Mouse (Mus musculus) layer of hippocampus, adult 2 months (tissue): ENCODE data around the gene Il22ra1. TPM values are rescaled to one million over a fixed set of nuclear protein-coding genes. Genes with fewer than 3 reads are reported as not detected.
A peak's percentile ranks its signal among the peaks of the same experiment; 100 is the strongest.

Experiments used
- DNase-seq, 2 experiments: peaks; one replicate each; pipeline ENCODE4 v3.0.0; 2022; ENCODE audit warnings: low spot score in 2 of 2
- H3K27ac ChIP-seq: fragments of 200-600 bp; 2 replicates; pipeline ENCODE4 v1.8.1; 2022
- H3K4me3 ChIP-seq: fragments of 200-600 bp; 2 replicates; pipeline ENCODE4 v1.8.1; 2022; ENCODE audit warnings: mild to moderate bottlenecking
- CTCF ChIP-seq: fragments of 200-600 bp; conservative IDR thresholded peaks from 2 replicates; pipeline ENCODE4 v1.8.1; 2022; ENCODE audit warnings: antibody characterized with exemption, mild to moderate bottlenecking, moderate library complexity
- total RNA-seq, 2 experiments: library from RNA; stranded (reverse); gene quantifications; 2 replicates each; pipeline ENCODE4 v1.2.3; 2021

Gene Il22ra1
- total RNA-seq, 2 experiments from 2014 or later: 0.12 to 0.13 TPM

DNA sequence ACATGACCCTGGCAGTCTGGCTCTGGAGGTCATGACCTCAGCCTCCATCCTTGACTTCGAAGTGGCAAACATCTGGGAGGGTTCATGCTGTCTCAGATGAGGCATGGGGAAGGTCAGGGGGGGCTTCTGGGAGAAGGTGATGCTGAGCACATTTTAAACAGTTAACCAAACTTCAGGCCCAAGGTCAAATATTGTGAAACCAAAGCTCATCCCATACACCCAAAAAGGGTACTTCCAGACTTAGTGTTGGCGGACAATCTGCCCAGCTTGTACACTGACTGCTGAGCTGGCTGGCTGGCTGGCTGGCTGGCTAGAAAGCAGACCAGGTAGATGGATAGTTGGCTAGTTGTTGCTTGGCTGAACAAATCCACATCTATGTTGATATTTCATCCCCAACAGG lies 61.2 kb downstream of the Il22ra1 start:
- TF ChIP-seq CTCF: no peak
- H3K4me3 ChIP-seq: no peak overlapping the region
- DNase-seq: no peak
- no peak overlapping the region for H3K27ac ChIP-seq

DNA sequence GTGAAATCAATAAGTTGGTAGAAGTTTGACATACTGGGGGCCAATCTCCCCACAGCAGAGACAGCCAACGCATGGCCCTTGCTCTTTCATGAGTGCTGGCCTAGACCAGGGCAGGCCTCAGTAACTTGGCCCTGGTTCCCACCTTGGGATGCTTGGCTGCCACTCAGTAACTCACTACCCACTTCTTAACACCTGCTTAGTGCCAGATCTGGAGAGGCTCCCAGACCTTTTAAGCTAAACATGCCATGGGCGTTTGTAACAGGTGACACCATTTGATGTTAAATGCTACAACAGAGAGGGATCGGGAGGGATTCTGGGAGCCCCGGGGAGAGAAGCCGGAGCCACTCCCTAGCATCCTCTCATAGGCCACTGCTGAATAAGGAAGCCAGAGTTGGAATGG lies 64.8 kb downstream of the Il22ra1 start:
- no peak overlapping the region for H3K4me3 ChIP-seq
- no peak for DNase-seq
- TF ChIP-seq CTCF: no peak
- H3K27ac ChIP-seq: no peak overlapping the region

DNA sequence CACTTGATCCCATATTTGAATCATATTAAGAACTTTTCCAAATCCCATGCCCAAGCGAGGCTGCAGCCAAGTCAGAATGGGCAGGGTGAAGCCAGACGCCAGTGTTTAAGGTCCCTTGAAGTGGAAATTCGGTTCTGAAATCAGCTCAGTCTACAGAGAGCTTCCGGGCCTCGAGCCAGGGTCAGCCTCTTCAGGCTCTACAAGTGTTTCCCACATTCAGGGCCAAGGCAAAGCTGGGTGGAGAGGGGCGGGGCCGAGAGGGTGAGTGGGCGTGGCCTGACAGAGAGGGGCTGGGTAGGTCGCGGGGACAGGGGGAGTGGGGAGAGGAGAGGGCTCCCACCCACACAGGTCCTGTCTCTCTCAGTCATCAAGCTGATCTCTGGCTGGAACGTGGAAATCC lies 70.0 kb downstream of the Il22ra1 start:
- Histone ChIP-seq H3K27ac (no peak overlapping the region), H3K4me3 (no peak overlapping the region)
- no peak for TF ChIP-seq CTCF
- no peak for DNase-seq

DNA sequence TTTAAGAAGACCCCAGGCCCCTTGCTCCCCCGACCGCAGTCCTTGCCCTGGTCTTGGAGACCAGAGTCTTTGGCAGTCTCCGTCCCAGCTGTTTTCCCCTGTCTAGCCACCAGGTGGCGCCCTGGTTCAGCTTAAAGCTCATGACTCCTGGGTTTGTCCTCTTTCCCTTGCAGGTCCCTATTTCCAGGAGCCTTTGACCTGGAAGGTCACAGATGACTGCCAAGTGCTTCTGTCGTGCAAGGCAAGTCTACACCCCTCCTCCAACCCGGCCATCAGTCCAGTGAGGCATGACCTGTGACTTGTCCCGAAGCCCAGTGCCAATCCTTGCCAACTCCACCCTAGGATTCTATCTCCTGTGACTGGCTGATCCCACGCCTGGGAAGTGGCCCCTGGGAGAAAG lies 73.6 kb downstream of the Il22ra1 start:
- H3K4me3 ChIP-seq: no peak overlapping the region
- TF ChIP-seq CTCF: peak; percentile 97
- no peak overlapping the region for H3K27ac ChIP-seq
- DNase-seq: peak; percentile 76 to 90

Other genes with a start within 250 kb of the Il22ra1 start
- 1 to 10 TPM; 1.4 to 2.2 TPM for gene Stpg1, start 233.4 kb upstream of the Il22ra1 start, total RNA-seq
- 10 to 100 TPM; 81.8 to 85.3 TPM for gene Nipal3, start 233.1 kb upstream of the Il22ra1 start, total RNA-seq
- under 1 TPM; 0.56 to 0.97 TPM for gene Grhl3, start 154.5 kb upstream of the Il22ra1 start, total RNA-seq
- gene Ifnlr1, start 41.9 kb upstream of the Il22ra1 start, total RNA-seq: under 1 TPM; 0.10 to 0.27 TPM
- under 1 TPM; 0.56 to 0.76 TPM for gene Myom3, start 31.5 kb downstream of the Il22ra1 start, total RNA-seq
- gene Srsf10, start 127.6 kb downstream of the Il22ra1 start, total RNA-seq: 10 to 100 TPM; 82.6 to 94.2 TPM
- 10 to 100 TPM; 52.7 to 54.8 TPM for gene Pnrc2, start 145.7 kb downstream of the Il22ra1 start, total RNA-seq
- gene Cnr2, start 167.2 kb downstream of the Il22ra1 start, total RNA-seq: under 1 TPM in 1 of 2 experiments, not detected in 1; 0.12 TPM
- gene Fuca1, start 192.6 kb downstream of the Il22ra1 start, total RNA-seq: 10 to 100 TPM; 39.4 to 39.7 TPM
- gene Hmgcl, start 218.3 kb downstream of the Il22ra1 start, total RNA-seq: 10 to 100 TPM; 35.2 to 36.1 TPM
- gene Gale, start 235.6 kb downstream of the Il22ra1 start, total RNA-seq: 10 to 100 TPM; 22.6 to 23.8 TPM
- 100 to 1,000 TPM in 1 of 2 experiments, 10 to 100 TPM in 1; 95.3 to 103 TPM for gene Lypla2, start 244.5 kb downstream of the Il22ra1 start, total RNA-seq